Mouse (Mus musculus) B cell, adult 62 days (primary cell): ENCODE measurements around the gene Wscd1. TPM values are rescaled to one million over a fixed set of nuclear protein-coding genes. Genes with fewer than 3 reads are reported as not detected.

Experiments used
- total RNA-seq: library from RNA; stranded (reverse); gene quantifications from 4 replicates; pipeline ENCODE4 v1.2.4, GENCODE M21; 2023

Gene Wscd1
- not detected in 4 replicates for total RNA-seq

GRCm38 (mm10) chr11:71749671-71750070 is at the start of gene Wscd1:
TSS of gene Wscd1 (plus strand) at chr11:71749920.

